Mouse (Mus musculus) midbrain, embryonic 10.5 days (tissue): Measurements from ENCODE around the gene Dkk3. TPM values are rescaled to one million over a fixed set of nuclear protein-coding genes. Genes with fewer than 3 reads are reported as not detected.

Source experiments
- DNase-seq: peaks from one replicate; pipeline ENCODE4 v3.0.0-alpha.2; 2017; ENCODE audit warnings: low spot score
- H3K27ac ChIP-seq: fragments of 300-500 bp; sonication (generic); replicated peaks from 2 replicates; pipeline ENCODE4 v1.5.1; 2016; ENCODE audit warnings: mild to moderate bottlenecking
- H3K27me3 ChIP-seq: fragments of 300-500 bp; sonication (generic); 2 replicates; pipeline ENCODE4 v1.6.1; 2016; ENCODE audit warnings: low read depth, mild to moderate bottlenecking; ENCODE audit not compliant: poor library complexity, severe bottlenecking
- H3K36me3 ChIP-seq: fragments of 300-500 bp; sonication (generic); 2 replicates; pipeline ENCODE4 v1.6.1; 2016; ENCODE audit warnings: mild to moderate bottlenecking, moderate library complexity
- H3K4me1 ChIP-seq: fragments of 300-500 bp; sonication (generic); 2 replicates; pipeline ENCODE4 v1.6.1; 2016
- H3K4me3 ChIP-seq: fragments of 300-500 bp; sonication (generic); 2 replicates; pipeline ENCODE4 v1.5.1; 2016; ENCODE audit warnings: mild to moderate bottlenecking, moderate library complexity
- H3K9me3 ChIP-seq: fragments of 300-500 bp; sonication (generic); replicated peaks from 2 replicates; pipeline ENCODE4 v1.6.1; 2016; ENCODE audit warnings: mild to moderate bottlenecking
- WGBS: fragments of 180-500 bp; shearing (Covaris S2); methylation state at CpG from one replicate; pipeline ENCODE4 v1.1.7; 2016; 5-methylcytosine and 5-hydroxymethylcytosine counted together
- polyA plus RNA-seq: library from polyadenylated mRNA; unstranded; fragments of >200 nt; fragmentation: Nextera tagmentation; extraction: Ambion mirVana; gene quantifications from 2 replicates; pipeline ENCODE4 v1.2.1, GENCODE M21; 2016

Dkk3 gene
- polyA plus RNA-seq, 1 experiment from 2014 or later: 12.9 TPM

DNA sequence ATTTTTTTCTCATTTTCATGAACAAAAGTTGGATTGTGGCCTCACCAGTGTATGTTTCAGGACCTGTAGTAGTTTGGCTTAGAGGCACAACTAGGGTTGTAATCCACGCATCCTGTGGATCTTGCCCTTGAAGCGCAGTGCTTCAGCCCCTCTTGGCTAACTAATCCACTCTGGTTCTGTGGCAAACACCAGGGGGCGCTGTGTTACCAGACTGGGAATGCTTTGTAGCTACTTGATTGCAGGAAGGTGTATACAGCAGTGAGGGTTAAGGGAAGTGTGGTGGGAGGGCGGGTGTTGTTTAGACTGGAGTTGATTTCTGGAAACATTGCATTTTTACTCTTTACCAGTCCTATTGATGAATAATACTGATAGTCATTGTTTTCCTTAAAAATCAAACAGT, 73.8 kb downstream of the Dkk3 start:
- no peak overlapping the region for H3K27ac ChIP-seq
- WGBS: 54% methylated on average over 4 of the region's 4 CpGs
- no peaks in the 10 kb centered on the region for H3K27me3 ChIP-seq
- no peaks in the 10 kb centered on the region for H3K4me1 ChIP-seq
- no peaks in the 10 kb centered on the region for H3K9me3 ChIP-seq
- H3K36me3 ChIP-seq: peaks cover 87% of the 10 kb centered on the region
- no peak overlapping the region for H3K4me3 ChIP-seq
- peak; percentile 84 for DNase-seq

DNA sequence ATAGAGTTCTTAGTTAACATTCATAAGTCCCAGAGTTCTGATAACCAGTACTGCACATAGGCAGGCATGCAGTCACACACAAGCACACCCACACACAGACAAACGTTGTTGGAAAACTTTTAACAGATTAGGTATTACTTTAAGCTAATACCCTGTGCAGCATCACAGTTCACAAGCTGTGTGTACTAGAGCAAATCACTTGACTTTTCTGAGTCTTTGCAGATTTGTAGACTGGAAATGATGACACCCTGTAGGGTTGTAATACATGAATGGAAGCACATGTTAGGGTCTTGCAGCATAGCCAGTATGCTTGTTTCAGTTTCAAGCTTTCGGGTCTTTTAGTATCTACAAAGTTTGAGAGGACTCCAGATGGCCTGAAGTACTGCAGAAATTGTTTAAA, 74.6 kb downstream of the Dkk3 start:
- H3K9me3 ChIP-seq: no peaks in the 10 kb centered on the region
- no peak overlapping the region for H3K27ac ChIP-seq
- H3K4me3 ChIP-seq: no peak overlapping the region
- no peaks in the 10 kb centered on the region for H3K27me3 ChIP-seq
- no peaks in the 10 kb centered on the region for H3K4me1 ChIP-seq
- DNase-seq: no peak
- peaks cover 85% of the 10 kb centered on the region for H3K36me3 ChIP-seq
- 89% methylated on average over 2 of the region's 2 CpGs for WGBS

DNA sequence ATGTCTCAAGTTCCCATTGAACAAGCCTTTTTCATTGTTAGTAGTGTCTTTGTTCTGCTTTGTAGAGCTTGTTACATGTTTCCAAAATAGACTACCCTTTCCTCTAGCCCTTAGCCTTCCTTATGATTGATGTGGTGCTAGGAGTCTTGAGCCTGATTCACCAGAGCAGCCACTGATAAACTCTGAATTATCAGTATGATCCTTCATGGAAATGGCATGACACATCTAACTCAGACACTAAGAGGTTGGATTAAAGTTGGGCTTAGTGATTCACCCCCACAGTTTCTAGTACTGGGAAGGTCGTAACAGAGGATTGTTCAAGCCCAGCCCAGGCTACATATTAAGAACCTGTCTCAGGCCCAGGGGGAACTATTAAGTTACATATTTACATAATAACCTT, 76.2 kb downstream of the Dkk3 start:
- no peaks in the 10 kb centered on the region for H3K27me3 ChIP-seq
- DNase-seq: no peak
- no peaks in the 10 kb centered on the region for H3K4me1 ChIP-seq
- WGBS: 95% methylated on average over 1 of the region's 1 CpGs
- H3K4me3 ChIP-seq: no peak overlapping the region
- no peaks in the 10 kb centered on the region for H3K9me3 ChIP-seq
- peaks cover 83% of the 10 kb centered on the region for H3K36me3 ChIP-seq
- no peak overlapping the region for H3K27ac ChIP-seq

DNA sequence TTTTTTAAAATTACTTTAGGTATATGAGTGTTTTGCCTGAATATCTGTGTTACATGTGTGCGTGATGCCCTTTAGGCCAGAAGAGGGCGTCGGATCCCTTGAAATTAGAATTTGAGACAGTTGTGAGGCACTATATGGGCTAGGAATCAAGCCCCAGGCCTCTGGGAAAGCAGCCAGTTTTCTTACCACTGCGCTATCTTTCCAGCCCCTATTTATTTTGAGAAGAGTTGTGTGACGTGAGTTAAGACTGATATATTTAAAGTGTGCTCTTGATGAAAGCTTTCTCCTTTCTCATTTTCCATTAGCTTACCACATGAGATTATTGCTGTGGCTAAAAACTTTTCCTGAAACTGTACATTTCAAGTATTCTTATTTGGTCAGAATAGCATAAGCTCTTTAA, 84.0 kb downstream of the Dkk3 start:
- no peak for DNase-seq
- no peaks in the 10 kb centered on the region for H3K4me1 ChIP-seq
- H3K36me3 ChIP-seq: peaks cover 75% of the 10 kb centered on the region
- no peaks in the 10 kb centered on the region for H3K9me3 ChIP-seq
- H3K4me3 ChIP-seq: no peak overlapping the region
- 93% methylated on average over 5 of the region's 5 CpGs for WGBS
- H3K27ac ChIP-seq: no peak overlapping the region
- no peaks in the 10 kb centered on the region for H3K27me3 ChIP-seq

Other genes with a start within 250 kb of the Dkk3 start
- gene Usp47, start 135.6 kb downstream of the Dkk3 start, polyA plus RNA-seq: 78.3 and 93.7 TPM in 2 replicates
- 0.78 and 1.3 TPM in 2 replicates for gene Mical2, start 66.8 kb upstream of the Dkk3 start, polyA plus RNA-seq